Mouse (Mus musculus) midbrain, embryonic 14.5 days (tissue): Measurements from ENCODE around the gene Anln. TPM values are rescaled to one million over a fixed set of nuclear protein-coding genes. Genes with fewer than 3 reads are reported as not detected.
A peak's percentile ranks its signal among the peaks of the same experiment; 100 is the strongest.

ENCODE experiments used
- ATAC-seq: fragments of 200-750 bp; cut with Nextera tagmentation; 2 replicates; pipeline ENCODE4 v1.8.0; 2017; ENCODE audit warnings: moderate number of reproducible peaks, moderate library complexity; ENCODE audit not compliant: low FRiP score, low TSS enrichment
- DNase-seq: peaks from one replicate; pipeline ENCODE4 v3.0.0-alpha.2; 2015
- H3K27ac ChIP-seq: fragments of 300-500 bp; sonication (generic); replicated peaks from 2 replicates; pipeline ENCODE4 v1.5.1; 2014; ENCODE audit warnings: mild to moderate bottlenecking, low read depth, low read length, moderate library complexity
- H3K27me3 ChIP-seq: fragments of 300-500 bp; sonication (generic); 2 replicates; pipeline ENCODE4 v1.6.1; 2014; ENCODE audit warnings: low read length, control low read depth, mixed read lengths; ENCODE audit not compliant: control insufficient read depth, insufficient read depth
- H3K36me3 ChIP-seq: fragments of 300-500 bp; sonication (generic); 2 replicates; pipeline ENCODE4 v1.6.1; 2014; ENCODE audit warnings: low read length, control low read depth; ENCODE audit not compliant: control insufficient read depth, insufficient read depth
- H3K4me1 ChIP-seq: fragments of 300-500 bp; sonication (generic); 2 replicates; pipeline ENCODE4 v1.6.1; 2014; ENCODE audit warnings: mild to moderate bottlenecking, antibody characterized with exemption, low read length, control low read depth; ENCODE audit not compliant: control insufficient read depth, insufficient read depth
- H3K4me2 ChIP-seq: fragments of 300-500 bp; sonication (generic); 2 replicates; pipeline ENCODE4 v1.6.1; 2014; ENCODE audit warnings: mild to moderate bottlenecking, low read length, moderate library complexity
- H3K4me3 ChIP-seq: fragments of 300-500 bp; sonication (generic); replicated peaks from 2 replicates; pipeline ENCODE4 v1.5.1; 2014; ENCODE audit warnings: low read depth, low read length
- H3K9ac ChIP-seq: fragments of 300-500 bp; sonication (generic); replicated peaks from 2 replicates; pipeline ENCODE4 v1.6.1; 2014; ENCODE audit warnings: mild to moderate bottlenecking, low read length, moderate library complexity
- H3K9me3 ChIP-seq: fragments of 300-500 bp; sonication (generic); 2 replicates; pipeline ENCODE4 v1.6.1; 2016; ENCODE audit warnings: low read length, control low read depth, mixed read lengths; ENCODE audit not compliant: control insufficient read depth
- WGBS: fragments of 180-500 bp; shearing (Covaris S2); extraction: QIAGEN DNeasy Blood & Tissue Kit; methylation state at CpG from one replicate; pipeline ENCODE4 v1.1.7; 2014; 5-methylcytosine and 5-hydroxymethylcytosine counted together
- polyA plus RNA-seq: library from polyadenylated mRNA; unstranded; fragments of >200 nt; fragmentation: Nextera tagmentation; extraction: Ambion mirVana; gene quantifications from 2 replicates; pipeline ENCODE4 v1.2.1, GENCODE M21; 2014

The Anln gene
- polyA plus RNA-seq, 1 experiment from 2014 or later = 9.3 TPM

GRCm38 (mm10) chr9:22424196-22424595 is 35.2 kb upstream of the Anln start:
- WGBS = 84% methylated on average over 10 of the region's 10 CpGs
- ATAC-seq (no peak), DNase-seq (no peak)
- Histone ChIP-seq H3K27me3 (no peaks in the 10 kb centered on the region), H3K27ac (no peak overlapping the region), H3K9ac (no peak overlapping the region), H3K9me3 (no peaks in the 10 kb centered on the region), H3K4me2 (no peak overlapping the region), H3K4me1 (no peaks in the 10 kb centered on the region), H3K4me3 (no peak overlapping the region), H3K36me3 (no peaks in the 10 kb centered on the region)

- DNase-seq (no peak), ATAC-seq (no peak)
- Histone ChIP-seq H3K4me3 (no peak overlapping the region), H3K36me3 (no peaks in the 10 kb centered on the region), H3K4me2 (no peak overlapping the region), H3K27me3 (no peaks in the 10 kb centered on the region), H3K9ac (no peak overlapping the region), H3K9me3 (no peaks in the 10 kb centered on the region), H3K27ac (no peak overlapping the region), H3K4me1 (no peaks in the 10 kb centered on the region)
- 66% methylated on average over 1 of the region's 1 CpGs for WGBS
Measured at GRCm38 (mm10) chr9:22423507-22423906, 34.5 kb upstream of the Anln start.

GRCm38 (mm10) chr9:22422559-22422958 is 33.6 kb upstream of the Anln start:
- Histone ChIP-seq H3K4me3 (no peak overlapping the region), H3K4me1 (no peaks in the 10 kb centered on the region), H3K4me2 (no peak overlapping the region), H3K9me3 (no peaks in the 10 kb centered on the region), H3K9ac (no peak overlapping the region), H3K27ac (no peak overlapping the region), H3K27me3 (no peaks in the 10 kb centered on the region), H3K36me3 (no peaks in the 10 kb centered on the region)
- ATAC-seq (no peak), DNase-seq (no peak)
- 73% methylated on average over 1 of the region's 1 CpGs for whole genome bisulfite sequencing

DNA sequence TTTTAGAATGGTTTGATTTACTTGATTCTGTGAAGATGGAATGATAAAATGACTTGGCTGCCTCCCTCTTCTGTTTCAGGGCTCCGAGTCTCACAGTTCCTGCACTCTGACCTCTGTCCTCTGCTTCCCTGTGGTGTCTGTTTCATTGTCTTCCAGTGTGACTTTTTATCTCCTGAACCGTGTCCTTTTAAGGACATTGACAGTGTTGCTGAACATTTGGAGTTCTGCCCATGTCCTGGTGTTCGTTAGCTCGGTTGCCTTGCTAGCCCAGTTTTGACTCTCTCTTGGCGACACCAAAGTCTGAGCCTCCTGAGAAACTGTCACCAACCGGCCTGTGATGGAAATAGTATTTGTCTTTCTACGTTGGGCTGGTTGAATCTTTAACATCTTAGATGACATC is 31.5 kb upstream of the Anln start:
- Histone ChIP-seq H3K9ac (no peak overlapping the region), H3K4me2 (no peak overlapping the region), H3K9me3 (no peaks in the 10 kb centered on the region), H3K4me3 (no peak overlapping the region), H3K27ac (no peak overlapping the region), H3K36me3 (no peaks in the 10 kb centered on the region), H3K27me3 (no peaks in the 10 kb centered on the region), H3K4me1 (no peaks in the 10 kb centered on the region)
- no peak for DNase-seq
- ATAC-seq = no peak
- WGBS = 23% methylated on average over 7 of the region's 7 CpGs

DNA sequence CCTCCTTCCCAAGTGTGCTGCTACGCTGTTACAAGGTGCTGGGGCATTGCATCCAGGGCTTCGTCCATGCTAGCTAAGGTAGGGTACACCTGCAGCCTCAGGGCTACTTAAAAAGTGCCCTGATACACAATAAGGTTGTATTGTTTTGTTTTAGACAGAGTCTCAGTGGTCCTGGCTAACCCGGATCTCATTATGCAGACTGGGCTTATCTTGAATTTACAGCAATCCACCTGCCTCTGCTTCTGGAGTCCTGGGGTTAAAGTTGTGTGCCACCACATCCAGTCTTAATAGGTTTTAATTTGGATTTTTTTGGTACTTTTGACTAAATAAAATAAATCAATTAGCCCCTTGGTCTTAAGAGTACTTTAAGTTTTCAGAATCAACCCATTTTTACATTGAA is 30.9 kb upstream of the Anln start:
- Histone ChIP-seq H3K27ac (no peak overlapping the region), H3K4me3 (no peak overlapping the region), H3K27me3 (no peaks in the 10 kb centered on the region), H3K9me3 (no peaks in the 10 kb centered on the region), H3K4me2 (no peak overlapping the region), H3K9ac (no peak overlapping the region), H3K4me1 (no peaks in the 10 kb centered on the region), H3K36me3 (no peaks in the 10 kb centered on the region)
- WGBS = 68% methylated on average over 3 of the region's 3 CpGs
- DNase-seq = no peak
- no peak for ATAC-seq

- Histone ChIP-seq H3K4me2 (no peak overlapping the region), H3K4me3 (no peak overlapping the region), H3K27ac (no peak overlapping the region), H3K4me1 (no peaks in the 10 kb centered on the region), H3K36me3 (no peaks in the 10 kb centered on the region), H3K27me3 (no peaks in the 10 kb centered on the region), H3K9ac (no peak overlapping the region), H3K9me3 (no peaks in the 10 kb centered on the region)
- DNase-seq = no peak
- 65% methylated on average over 6 of the region's 6 CpGs for WGBS
- ATAC-seq = no peak
Measured at GRCm38 (mm10) chr9:22417547-22417946, 28.6 kb upstream of the Anln start.

- Histone ChIP-seq H3K4me1 (no peaks in the 10 kb centered on the region), H3K27ac (no peak overlapping the region), H3K4me2 (no peak overlapping the region), H3K27me3 (no peaks in the 10 kb centered on the region), H3K9ac (no peak overlapping the region), H3K36me3 (no peaks in the 10 kb centered on the region), H3K9me3 (no peaks in the 10 kb centered on the region), H3K4me3 (no peak overlapping the region)
- ATAC-seq (no peak), DNase-seq (no peak)
- 86% methylated on average over 3 of the region's 3 CpGs for WGBS
Measured at GRCm38 (mm10) chr9:22416187-22416586, 27.2 kb upstream of the Anln start.

GRCm38 (mm10) chr9:22411002-22411857 is 22.2 kb upstream of the Anln start, which contains the start of gene 9530077C05Rik:
Gene 9530077C05Rik (plus strand): TSS chr9:22411513.
- H3K4me3 ChIP-seq = peak within 1 kb of the TSS; percentile 61

DNA sequence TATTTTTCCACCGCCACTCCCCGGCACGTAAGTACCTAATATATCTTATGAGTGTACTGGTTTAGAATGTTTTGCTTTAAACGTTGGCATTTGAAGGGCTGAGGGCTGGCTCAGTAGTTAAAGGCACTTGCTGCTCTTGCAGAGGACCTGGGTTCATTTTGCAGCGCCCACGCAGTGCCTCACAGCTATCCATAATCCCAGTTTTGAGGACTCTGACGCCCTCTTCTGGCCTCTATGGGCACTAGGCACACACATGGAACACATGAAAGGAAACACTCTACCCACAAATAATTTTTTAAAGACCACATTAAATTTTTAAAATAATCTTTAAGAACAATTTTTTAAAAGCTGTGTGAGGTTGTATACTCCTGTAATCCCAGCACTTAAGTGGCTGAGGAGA is 20.5 kb upstream of the Anln start:
- H3K9ac ChIP-seq = no peak overlapping the region
- no peak overlapping the region for H3K4me2 ChIP-seq
- no peak overlapping the region for H3K27ac ChIP-seq
- DNase-seq (no peak), ATAC-seq (no peak)
- WGBS = 74% methylated on average over 7 of the region's 7 CpGs
- H3K4me3 ChIP-seq = no peak overlapping the region
- no peaks in the 10 kb centered on the region for H3K27me3 ChIP-seq
- H3K4me1 ChIP-seq = no peaks in the 10 kb centered on the region
- H3K36me3 ChIP-seq = no peaks in the 10 kb centered on the region
- H3K9me3 ChIP-seq = no peaks in the 10 kb centered on the region

More at GRCm38 (mm10) chr9:22411002-22411857, 22.2 kb upstream of the Anln start, which contains the start of gene 9530077C05Rik:
- Histone ChIP-seq H3K27me3 (no peaks in the 10 kb centered on the region), H3K9ac (peak within 1 kb of the TSS; percentile 67), H3K36me3 (no peaks in the 10 kb centered on the region), H3K27ac (peak within 1 kb of the TSS; percentile 77), H3K4me1 (no peaks in the 10 kb centered on the region), H3K4me2 (peak within 1 kb of the TSS; percentile 55), H3K9me3 (no peaks in the 10 kb centered on the region)
- ATAC-seq (peak; percentile 99), DNase-seq (peak; percentile 98)
- WGBS = under 1% methylated on average over 43 of the region's 43 CpGs
